Mouse (Mus musculus): ENCODE data around the gene Plekhg1. TPM values are rescaled to one million over a fixed set of nuclear protein-coding genes. Genes with fewer than 3 reads are reported as not detected.
A peak's percentile ranks its signal among the peaks of the same experiment; 100 is the strongest.

The Plekhg1 gene
- total and polyA plus RNA-seq, 2 experiments from 2014 or later, result 4.1 to 14.3 TPM

- ATAC-seq (ENCODE audit: insufficient read depth, low read depth), result no peak
- no peaks in the 10 kb centered on the region for H3K27me3 ChIP-seq (ENCODE audit: control insufficient read depth, insufficient read depth, low read length)
- H3K4me2 ChIP-seq (ENCODE audit: low read depth, low read length), result peak overlapping the region; percentile 6
- no peaks in the 10 kb centered on the region for H3K9me3 ChIP-seq (replicated peaks; ENCODE audit: control insufficient read depth, low read length)
- DNase-seq (ENCODE audit: low spot score), result no peak
- H3K4me3 ChIP-seq (ENCODE audit: low read depth, low read length), result no peak overlapping the region
- 24% methylated on average over 2 of the region's 2 CpGs for WGBS
- TF ChIP-seq CTCF (IDR thresholded peaks at IDR 0.05; ENCODE audit: low read depth) (no peak), EP300 (IDR thresholded peaks at IDR 0.05; ENCODE audit: low read depth) (no peak)
- no peak overlapping the region for H3K9ac ChIP-seq (replicated peaks; ENCODE audit: low read depth, low read length)
- no peaks in the 10 kb centered on the region for H3K36me3 ChIP-seq (replicated peaks; ENCODE audit: control insufficient read depth, insufficient read depth, low read length)
- 0 out of 2 replicates have a peak overlapping the region, but pooled peaks have one; percentile 49 for H3K27ac ChIP-seq (ENCODE audit: low read depth)
- H3K4me1 ChIP-seq (ENCODE audit: control insufficient read depth, insufficient read depth), result no peaks in the 10 kb centered on the region
Observed at GRCm38 (mm10) chr10:3743069-3743468, 2.9 kb downstream of the Plekhg1 start.

- no peaks in the 10 kb centered on the region for H3K4me1 ChIP-seq (ENCODE audit: control insufficient read depth, insufficient read depth)
- no peaks in the 10 kb centered on the region for H3K27me3 ChIP-seq (ENCODE audit: control insufficient read depth, insufficient read depth, low read length)
- no peak overlapping the region for H3K27ac ChIP-seq (ENCODE audit: low read depth)
- H3K4me3 ChIP-seq (ENCODE audit: low read depth, low read length), result no peak overlapping the region
- no peak for ATAC-seq (ENCODE audit: insufficient read depth, low read depth)
- TF ChIP-seq CTCF (IDR thresholded peaks at IDR 0.05; ENCODE audit: low read depth) (no peak), EP300 (IDR thresholded peaks at IDR 0.05; ENCODE audit: low read depth) (no peak)
- DNase-seq (ENCODE audit: low spot score), result no peak
- H3K4me2 ChIP-seq (ENCODE audit: low read depth, low read length), result no peak overlapping the region
- no peaks in the 10 kb centered on the region for H3K9me3 ChIP-seq (replicated peaks; ENCODE audit: control insufficient read depth, low read length)
- H3K9ac ChIP-seq (replicated peaks; ENCODE audit: low read depth, low read length), result no peak overlapping the region
- 63% methylated on average over 5 of the region's 5 CpGs for WGBS
- H3K36me3 ChIP-seq (replicated peaks; ENCODE audit: control insufficient read depth, insufficient read depth, low read length), result no peaks in the 10 kb centered on the region
Observed at GRCm38 (mm10) chr10:3743826-3744225, 3.7 kb downstream of the Plekhg1 start.

GRCm38 (mm10) chr10:3746794-3747518 is 6.8 kb downstream of the Plekhg1 start:
- no peak overlapping the region for H3K27ac ChIP-seq (ENCODE audit: low read depth)
- H3K4me2 ChIP-seq (ENCODE audit: low read depth, low read length), result no peak overlapping the region
- WGBS, result 40% methylated on average over 3 of the region's 3 CpGs
- no peaks in the 10 kb centered on the region for H3K4me1 ChIP-seq (ENCODE audit: control insufficient read depth, insufficient read depth)
- no peak overlapping the region for H3K9ac ChIP-seq (replicated peaks; ENCODE audit: low read depth, low read length)
- no peaks in the 10 kb centered on the region for H3K36me3 ChIP-seq (replicated peaks; ENCODE audit: control insufficient read depth, insufficient read depth, low read length)
- H3K9me3 ChIP-seq (replicated peaks; ENCODE audit: control insufficient read depth, low read length), result no peaks in the 10 kb centered on the region
- DNase-seq (ENCODE audit: low spot score) (no peak), ATAC-seq (ENCODE audit: insufficient read depth, low read depth) (no peak; the same call in 1 of the 2 replicates)
- H3K4me3 ChIP-seq (ENCODE audit: low read depth, low read length), result no peak overlapping the region
- TF ChIP-seq EP300 (IDR thresholded peaks at IDR 0.05; ENCODE audit: low read depth), result no peak
- TF ChIP-seq CTCF (IDR thresholded peaks at IDR 0.05; ENCODE audit: low read depth), result no peak
- no peaks in the 10 kb centered on the region for H3K27me3 ChIP-seq (ENCODE audit: control insufficient read depth, insufficient read depth, low read length)

DNA sequence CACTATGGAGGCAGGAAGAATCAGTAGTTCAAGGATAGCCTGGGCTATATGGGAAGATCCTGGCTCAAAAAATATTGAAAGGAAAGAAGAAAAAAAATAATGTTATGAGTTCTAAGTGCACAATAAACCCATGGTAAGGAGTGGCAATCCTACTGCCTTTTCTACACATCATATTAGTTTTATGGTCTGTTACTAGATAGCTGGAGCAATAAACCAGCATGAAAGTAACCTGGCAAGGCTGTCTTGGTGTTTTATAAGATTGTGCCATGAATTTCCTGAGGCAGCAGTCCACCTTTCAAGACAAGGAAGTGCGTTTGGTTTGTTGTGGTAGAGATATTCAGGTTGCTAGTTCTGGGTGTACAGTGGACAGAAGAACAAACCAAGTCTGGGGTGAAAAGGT is 9.4 kb downstream of the Plekhg1 start:
- no peak for TF ChIP-seq CTCF (IDR thresholded peaks at IDR 0.05; ENCODE audit: low read depth)
- no peak for TF ChIP-seq EP300 (IDR thresholded peaks at IDR 0.05; ENCODE audit: low read depth)
- H3K4me1 ChIP-seq (ENCODE audit: control insufficient read depth, insufficient read depth), result no peaks in the 10 kb centered on the region
- DNase-seq (ENCODE audit: low spot score), result no peak
- whole genome bisulfite sequencing, result 78% methylated on average over 1 of the region's 1 CpGs
- ATAC-seq (ENCODE audit: insufficient read depth, low read depth), result no peak
- no peak overlapping the region for H3K27ac ChIP-seq (ENCODE audit: low read depth)
- H3K27me3 ChIP-seq (ENCODE audit: control insufficient read depth, insufficient read depth, low read length), result no peaks in the 10 kb centered on the region
- H3K4me3 ChIP-seq (ENCODE audit: low read depth, low read length), result no peak overlapping the region
- H3K9ac ChIP-seq (replicated peaks; ENCODE audit: low read depth, low read length), result no peak overlapping the region
- no peaks in the 10 kb centered on the region for H3K36me3 ChIP-seq (replicated peaks; ENCODE audit: control insufficient read depth, insufficient read depth, low read length)
- no peaks in the 10 kb centered on the region for H3K9me3 ChIP-seq (replicated peaks; ENCODE audit: control insufficient read depth, low read length)
- H3K4me2 ChIP-seq (ENCODE audit: low read depth, low read length), result no peak overlapping the region

GRCm38 (mm10) chr10:3761992-3762391 is 21.8 kb downstream of the Plekhg1 start:
- 68% methylated on average over 5 of the region's 5 CpGs for WGBS
- no peaks in the 10 kb centered on the region for H3K9me3 ChIP-seq (replicated peaks; ENCODE audit: control insufficient read depth, low read length)
- no peak overlapping the region for H3K4me2 ChIP-seq (ENCODE audit: low read depth, low read length)
- no peak for ATAC-seq (ENCODE audit: insufficient read depth, low read depth)
- peak overlapping the region; percentile 23; the same call in 1 of the 2 replicates for H3K27ac ChIP-seq (ENCODE audit: low read depth)
- no peak for DNase-seq (ENCODE audit: low spot score)
- TF ChIP-seq CTCF (IDR thresholded peaks at IDR 0.05; ENCODE audit: low read depth) (no peak), EP300 (IDR thresholded peaks at IDR 0.05; ENCODE audit: low read depth) (no peak)
- H3K9ac ChIP-seq (replicated peaks; ENCODE audit: low read depth, low read length), result no peak overlapping the region
- no peaks in the 10 kb centered on the region for H3K4me1 ChIP-seq (ENCODE audit: control insufficient read depth, insufficient read depth)
- H3K4me3 ChIP-seq (ENCODE audit: low read depth, low read length), result no peak overlapping the region
- H3K36me3 ChIP-seq (replicated peaks; ENCODE audit: control insufficient read depth, insufficient read depth, low read length), result no peaks in the 10 kb centered on the region
- H3K27me3 ChIP-seq (ENCODE audit: control insufficient read depth, insufficient read depth, low read length), result no peaks in the 10 kb centered on the region

GRCm38 (mm10) chr10:3763199-3763598 is 23.0 kb downstream of the Plekhg1 start:
- Histone ChIP-seq H3K27ac (ENCODE audit: low read depth) (no peak overlapping the region), H3K4me3 (ENCODE audit: low read depth, low read length) (no peak overlapping the region), H3K9me3 (replicated peaks; ENCODE audit: control insufficient read depth, low read length) (no peaks in the 10 kb centered on the region), H3K4me2 (ENCODE audit: low read depth, low read length) (no peak overlapping the region), H3K36me3 (replicated peaks; ENCODE audit: control insufficient read depth, insufficient read depth, low read length) (no peaks in the 10 kb centered on the region), H3K27me3 (ENCODE audit: control insufficient read depth, insufficient read depth, low read length) (no peaks in the 10 kb centered on the region), H3K9ac (replicated peaks; ENCODE audit: low read depth, low read length) (no peak overlapping the region), H3K4me1 (ENCODE audit: control insufficient read depth, insufficient read depth) (no peaks in the 10 kb centered on the region)
- DNase-seq (ENCODE audit: low spot score) (peak; percentile 12), ATAC-seq (ENCODE audit: insufficient read depth, low read depth) (peak; percentile 71; the same call in 1 of the 2 replicates)
- TF ChIP-seq EP300 (IDR thresholded peaks at IDR 0.05; ENCODE audit: low read depth) (no peak), CTCF (IDR thresholded peaks at IDR 0.05; ENCODE audit: low read depth) (no peak)
- WGBS, result 45% methylated on average over 3 of the region's 3 CpGs
